Comparison of ENCODE assay signal across 12 mouse cellular contexts in genomic region chr2:166549871-166550270, GRCm38 (mm10).
A peak's percentile ranks its signal among the peaks of the same experiment; 100 is the strongest.
DNase-seq lines count a peak whose midpoint lies in the region; ATAC-seq lines count a peak whose summit lies in the region.
"Had no signal": no experiment of that assay in that cellular context is flagged by ENCODE, and none has a peak within 500 bp of the region (broad histone marks: within the 10 kb centered on the region; RNA-seq: fewer than 3 reads in every experiment).

No protein-coding gene starts in this region.

- H3K9me3 ChIP-seq in neural tube, embryonic 12.5 days, result no peaks in the 10 kb centered on the region
- no peaks in the 10 kb centered on the region for H3K9me3 ChIP-seq in neural tube, embryonic 15.5 days (replicated peaks)
- H3K9me3 ChIP-seq in forebrain, embryonic 16.5 days (ENCODE audit: control insufficient read depth, low read length), result no peaks in the 10 kb centered on the region
- H3K9me3 ChIP-seq in midbrain, embryonic 12.5 days, result no peaks in the 10 kb centered on the region
- H3K9me3 ChIP-seq: heart, embryonic 15.5 days had no signal

- H3K4me3 ChIP-seq in neural tube, embryonic 12.5 days, result no peak overlapping the region
- no peak overlapping the region for H3K4me3 ChIP-seq in neural tube, embryonic 15.5 days (replicated peaks)
- H3K4me3 ChIP-seq in forebrain, embryonic 16.5 days (replicated peaks; ENCODE audit: low read length), result no peak overlapping the region
- no peak overlapping the region for H3K4me3 ChIP-seq in midbrain, embryonic 12.5 days
- H3K4me3 ChIP-seq: heart, embryonic 15.5 days had no signal

- H3K9ac ChIP-seq in neural tube, embryonic 12.5 days, result no peak overlapping the region; the same call in 1 of the 2 replicates
- H3K9ac ChIP-seq in neural tube, embryonic 15.5 days (replicated peaks), result no peak overlapping the region
- H3K9ac ChIP-seq in forebrain, embryonic 16.5 days (replicated peaks; ENCODE audit: low read depth, low read length), result no peak overlapping the region
- 0 out of 2 replicates have a peak overlapping the region, but pooled peaks have one; percentile 20 for H3K9ac ChIP-seq in midbrain, embryonic 12.5 days (replicated peaks)
- H3K9ac ChIP-seq: heart, embryonic 15.5 days; liver, embryonic 14.5 days had no signal

- no peak overlapping the region; the same call in 1 of the 2 replicates for H3K4me2 ChIP-seq in neural tube, embryonic 12.5 days (replicated peaks)
- H3K4me2 ChIP-seq in neural tube, embryonic 15.5 days, result no peak overlapping the region
- H3K4me2 ChIP-seq in forebrain, embryonic 16.5 days (ENCODE audit: low read length), result no peak overlapping the region
- H3K4me2 ChIP-seq in midbrain, embryonic 12.5 days (replicated peaks), result no peak overlapping the region
- H3K4me2 ChIP-seq: heart, embryonic 15.5 days had no signal

- DNase-seq in thymus, postnatal 4 days, result peak; percentile 63
- DNase-seq in lung, postnatal 10 days, result no peak
- no peak for DNase-seq in ovary, postnatal 36 days (ENCODE audit: low spot score)
- DNase-seq in frontal cortex, postnatal 25 days (ENCODE audit: low spot score in 2 of 2), result no peak
- DNase-seq: kidney, adult 11 months; right cerebral cortex, postnatal 14 days had no signal

- H3K4me1 ChIP-seq in neural tube, embryonic 12.5 days, result peaks cover 60% of the 10 kb centered on the region
- H3K4me1 ChIP-seq in neural tube, embryonic 15.5 days, result peaks cover 38% of the 10 kb centered on the region
- peaks cover 28% of the 10 kb centered on the region for H3K4me1 ChIP-seq in forebrain, embryonic 16.5 days (replicated peaks; ENCODE audit: control insufficient read depth, insufficient read depth, low read length)
- H3K4me1 ChIP-seq in midbrain, embryonic 12.5 days, result peaks cover 49% of the 10 kb centered on the region

- H3K27ac ChIP-seq in neural tube, embryonic 12.5 days, result peak overlapping the region; percentile 26; the same call in 1 of the 2 replicates
- H3K27ac ChIP-seq in neural tube, embryonic 15.5 days (replicated peaks), result no peak overlapping the region
- H3K27ac ChIP-seq in forebrain, embryonic 16.5 days (ENCODE audit: low read length), result peak overlapping the region; percentile 36; the same call in 1 of the 2 replicates
- peak overlapping the region; percentile 64 for H3K27ac ChIP-seq in midbrain, embryonic 12.5 days (replicated peaks)
- H3K27ac ChIP-seq: heart, embryonic 15.5 days; liver, embryonic 14.5 days had no signal

- H3K27me3 ChIP-seq in neural tube, embryonic 12.5 days (replicated peaks), result 0 out of 2 replicates have a peak, but pooled peaks cover 4% of the 10 kb centered on the region
- H3K27me3 ChIP-seq in neural tube, embryonic 15.5 days (replicated peaks), result no peaks in the 10 kb centered on the region
- H3K27me3 ChIP-seq in forebrain, embryonic 16.5 days (replicated peaks; ENCODE audit: control insufficient read depth, insufficient read depth, low read length), result no peaks in the 10 kb centered on the region
- H3K27me3 ChIP-seq in midbrain, embryonic 12.5 days, result peaks cover 8% of the 10 kb centered on the region; the same call in 1 of the 2 replicates
- H3K27me3 ChIP-seq: heart, embryonic 15.5 days had no signal

- H3K36me3 ChIP-seq in neural tube, embryonic 12.5 days, result no peaks in the 10 kb centered on the region
- H3K36me3 ChIP-seq in neural tube, embryonic 15.5 days, result no peaks in the 10 kb centered on the region
- H3K36me3 ChIP-seq in forebrain, embryonic 16.5 days (ENCODE audit: control insufficient read depth, insufficient read depth), result no peaks in the 10 kb centered on the region
- no peaks in the 10 kb centered on the region for H3K36me3 ChIP-seq in midbrain, embryonic 12.5 days
- H3K36me3 ChIP-seq: heart, embryonic 15.5 days had no signal

- ATAC-seq in neural tube, embryonic 12.5 days (ENCODE audit: low FRiP score, low read depth), result peak; percentile 55
- ATAC-seq in neural tube, embryonic 15.5 days (ENCODE audit: low FRiP score), result no peak
- peak; percentile 81 for ATAC-seq in forebrain, embryonic 16.5 days
- peak; percentile 55 for ATAC-seq in midbrain, embryonic 12.5 days (ENCODE audit: low FRiP score, low read depth)

- 56% methylated on average over 8 of the region's 8 CpGs for WGBS in neural tube, embryonic 12.5 days
- WGBS in neural tube, embryonic 15.5 days, result 31% methylated on average over 8 of the region's 8 CpGs
- 36% methylated on average over 8 of the region's 8 CpGs for WGBS in forebrain, embryonic 16.5 days
- WGBS in midbrain, embryonic 12.5 days, result 68% methylated on average over 8 of the region's 8 CpGs
